Comparison of ENCODE assay signal across 9 mouse cellular contexts in genomic region chr15:77192154-77192935, GRCm38 (mm10).
DNase-seq lines count a peak whose midpoint lies in the region; ATAC-seq and TF ChIP-seq lines count a peak whose summit lies in the region.
"Had no signal": no experiment of that assay in that cellular context is flagged by ENCODE, and none has a peak within 500 bp of the region (broad histone marks: within the 10 kb centered on the region; RNA-seq: fewer than 3 reads in every experiment).

No protein-coding gene starts in this region.

- no peaks in the 10 kb centered on the region for H3K36me3 ChIP-seq in midbrain, postnatal 0 days (ENCODE audit: insufficient read depth, low read length)

- peak; percentile 52 to 55 for DNase-seq in cerebellum, adult 18-20 months
- DNase-seq in cerebellum, postnatal 10 days, result no peak
- DNase-seq in left cerebral cortex, adult 18-20 months (ENCODE audit: low spot score in 2 of 2), result peak; percentile 42 to 51
- DNase-seq in left cerebral cortex, postnatal 4 days, result no peak
- DNase-seq in cerebellum, postnatal 25 days, result peak; percentile 51 to 62
- no peak for DNase-seq in midbrain, postnatal 0 days (ENCODE audit: low spot score)
- no peak for DNase-seq in thymus, postnatal 10 days (ENCODE audit: low spot score in 2 of 2)
- no peak for DNase-seq in gastrocnemius, postnatal 4 days (ENCODE audit: low spot score in 2 of 2)
- DNase-seq: kidney, postnatal 10 days had no signal

- H3K4me1 ChIP-seq in midbrain, postnatal 0 days (ENCODE audit: insufficient read depth, low read length), result no peaks in the 10 kb centered on the region

- 72% methylated on average over 14 of the region's 14 CpGs for WGBS in midbrain, postnatal 0 days

- H3K4me2 ChIP-seq in midbrain, postnatal 0 days (ENCODE audit: low read depth, low read length, poor library complexity, severe bottlenecking), result no peak overlapping the region

- ATAC-seq in midbrain, postnatal 0 days (ENCODE audit: low FRiP score), result no peak

- no peak overlapping the region for H3K4me3 ChIP-seq in midbrain, postnatal 0 days (ENCODE audit: low read depth, low read length)

- H3K27me3 ChIP-seq in midbrain, postnatal 0 days (ENCODE audit: insufficient read depth, low read length), result no peaks in the 10 kb centered on the region

- no peak for TF ChIP-seq CTCF in midbrain, postnatal 0 days (IDR thresholded peaks at IDR 0.05)

- intact Hi-C loops in left cerebral cortex, postnatal 4 days (cut with DNase I), result no loop called here

- no peaks in the 10 kb centered on the region for H3K9me3 ChIP-seq in midbrain, postnatal 0 days (ENCODE audit: low read length)

- H3K27ac ChIP-seq in midbrain, postnatal 0 days (ENCODE audit: low read depth, low read length), result peak overlapping the region; percentile 18; the same call in 1 of the 2 replicates

- no peak overlapping the region for H3K9ac ChIP-seq in midbrain, postnatal 0 days (replicated peaks; ENCODE audit: low read length, poor library complexity, severe bottlenecking)

Comparison
In these comparisons a context has a peak if more than half of its experiments do, and no peak if none do; other contexts are left out.
1. DNase-seq: peak in cerebellum, adult 18-20 months (2 of 2), left cerebral cortex, adult 18-20 months (2 of 2) and cerebellum, postnatal 25 days (2 of 2); none in cerebellum, postnatal 10 days (0 of 2), left cerebral cortex, postnatal 4 days (single experiment), midbrain, postnatal 0 days (single experiment), thymus, postnatal 10 days (0 of 2) and gastrocnemius, postnatal 4 days (0 of 2).